Mouse (Mus musculus) lung, adult 2 months (tissue): ENCODE data around the gene Foxa2.

Experiments
- CTCF ChIP-seq: fragments of 200-500 bp; IDR thresholded peaks from 2 replicates; pipeline ENCODE4 v1.5.1; 2011; ENCODE audit warnings: mild to moderate bottlenecking, low read length, control low read depth; ENCODE audit not compliant: insufficient read depth
- POLR2A ChIP-seq: fragments of 200-500 bp; IDR thresholded peaks from 2 replicates; pipeline ENCODE4 v1.6.1; 2011; ENCODE audit warnings: low read depth, mild to moderate bottlenecking, control low read depth, low read length, borderline replicate concordance; ENCODE audit errors: extremely low read depth

GRCm38 (mm10) chr2:148030991-148031675 lies 15.6 kb downstream of the Foxa2 start:
- TF ChIP-seq POLR2A: no peak
- no peak for TF ChIP-seq CTCF
